Mouse (Mus musculus): ENCODE results near the gene Trhr2. TPM values are rescaled to one million over a fixed set of nuclear protein-coding genes. Genes with fewer than 3 reads are reported as not detected.
"Not testable (repeated sequence)": the region's sequence is repeated elsewhere in the genome, so short reads cannot be mapped to it uniquely, and the experiment has no call there.

Trhr2 gene
- polyA plus RNA-seq, 1 experiment, result 0.10 TPM

DNA sequence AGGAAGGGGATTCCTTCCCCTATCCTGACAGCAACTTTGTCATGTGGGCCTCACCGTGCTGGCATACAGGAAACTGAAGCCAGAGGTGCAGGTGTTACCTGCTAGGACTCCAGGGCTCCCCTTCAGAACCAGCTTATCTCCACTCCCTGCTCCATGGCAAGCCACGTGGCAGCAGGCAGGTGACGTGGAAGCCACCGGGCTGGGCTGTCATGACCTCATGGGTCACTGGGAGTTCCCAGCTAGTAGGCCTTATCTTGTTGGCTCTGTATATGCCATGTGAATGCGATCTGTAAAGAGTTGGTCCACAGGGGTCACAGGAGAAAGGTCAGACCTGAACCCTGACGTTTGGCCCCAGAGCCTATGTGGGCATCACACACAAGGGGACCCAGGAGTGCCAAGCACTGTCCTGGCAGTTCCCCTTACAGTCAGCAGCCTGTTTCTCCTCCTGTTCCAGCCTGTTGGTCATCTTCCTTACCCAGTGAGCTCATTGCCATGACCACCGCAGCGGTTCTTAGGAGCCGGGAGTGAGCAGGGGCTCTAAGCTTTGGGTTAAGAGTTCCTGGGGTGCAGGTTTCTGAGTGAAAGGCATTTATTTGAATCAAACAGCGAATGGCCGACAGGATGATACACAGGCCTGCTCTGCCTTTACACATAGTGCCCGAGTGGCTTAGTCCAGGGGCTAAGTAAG is 30.0 kb downstream of the Trhr2 start:
- peaks cover 12% of the 10 kb centered on the region for H3K4me1 ChIP-seq (ENCODE audit: control insufficient read depth, insufficient read depth, low read length)
- H3K27me3 ChIP-seq (ENCODE audit: control insufficient read depth, insufficient read depth, low read length), result no peaks in the 10 kb centered on the region
- H3K4me3 ChIP-seq (ENCODE audit: control insufficient read depth, low read depth, low read length), result no peak overlapping the region
- no peak overlapping the region for H3K27ac ChIP-seq (ENCODE audit: control insufficient read depth, insufficient read depth, low read depth, low read length)
- H3K36me3 ChIP-seq (ENCODE audit: control insufficient read depth, insufficient read depth, low read length), result no peaks in the 10 kb centered on the region
- TF ChIP-seq CTCF (IDR thresholded peaks at IDR 0.05; ENCODE audit: control insufficient read depth, insufficient read depth, insufficient replicate concordance, low read depth, low read length) (no peak), POLR2A (IDR thresholded peaks at IDR 0.05; ENCODE audit: control insufficient read depth, low read depth, low read length) (no peak)

GRCm38 (mm10) chr8:122329553-122330239 is 30.9 kb downstream of the Trhr2 start:
- Histone ChIP-seq H3K27me3 (ENCODE audit: control insufficient read depth, insufficient read depth, low read length) (no peaks in the 10 kb centered on the region), H3K27ac (ENCODE audit: control insufficient read depth, insufficient read depth, low read depth, low read length) (no peak overlapping the region), H3K36me3 (ENCODE audit: control insufficient read depth, insufficient read depth, low read length) (no peaks in the 10 kb centered on the region), H3K4me3 (ENCODE audit: control insufficient read depth, low read depth, low read length) (no peak overlapping the region), H3K4me1 (ENCODE audit: control insufficient read depth, insufficient read depth, low read length) (peaks cover 7% of the 10 kb centered on the region)
- TF ChIP-seq CTCF (IDR thresholded peaks at IDR 0.05; ENCODE audit: control insufficient read depth, insufficient read depth, insufficient replicate concordance, low read depth, low read length) (no peak), POLR2A (IDR thresholded peaks at IDR 0.05; ENCODE audit: control insufficient read depth, low read depth, low read length) (no peak)

DNA sequence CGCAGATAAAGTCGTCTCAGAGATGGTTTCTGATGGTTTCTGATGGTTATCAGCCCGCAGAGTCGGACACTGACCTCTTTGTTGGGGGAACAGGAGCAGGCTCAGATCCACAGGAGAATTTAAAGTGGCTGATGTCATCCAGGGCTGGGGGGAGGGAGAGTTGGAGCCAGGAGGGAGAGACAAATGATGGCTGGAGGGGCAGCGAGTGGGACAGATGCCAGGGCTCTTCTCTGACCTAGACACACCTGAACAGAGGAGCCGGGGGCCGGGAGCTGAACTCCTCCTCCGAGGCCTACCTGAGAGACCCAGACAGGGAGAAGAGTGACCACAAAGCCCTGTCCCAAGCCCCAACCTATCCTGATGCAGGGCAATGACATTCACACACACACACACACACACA is 31.5 kb downstream of the Trhr2 start:
- H3K27me3 ChIP-seq (ENCODE audit: control insufficient read depth, insufficient read depth, low read length), result no peaks in the 10 kb centered on the region
- peaks cover 13% of the 10 kb centered on the region for H3K4me1 ChIP-seq (ENCODE audit: control insufficient read depth, insufficient read depth, low read length)
- TF ChIP-seq CTCF (IDR thresholded peaks at IDR 0.05; ENCODE audit: control insufficient read depth, insufficient read depth, insufficient replicate concordance, low read depth, low read length) (no peak), POLR2A (IDR thresholded peaks at IDR 0.05; ENCODE audit: control insufficient read depth, low read depth, low read length) (no peak)
- no peak overlapping the region for H3K4me3 ChIP-seq (ENCODE audit: control insufficient read depth, low read depth, low read length)
- H3K36me3 ChIP-seq (ENCODE audit: control insufficient read depth, insufficient read depth, low read length), result no peaks in the 10 kb centered on the region
- no peak overlapping the region for H3K27ac ChIP-seq (ENCODE audit: control insufficient read depth, insufficient read depth, low read depth, low read length)

DNA sequence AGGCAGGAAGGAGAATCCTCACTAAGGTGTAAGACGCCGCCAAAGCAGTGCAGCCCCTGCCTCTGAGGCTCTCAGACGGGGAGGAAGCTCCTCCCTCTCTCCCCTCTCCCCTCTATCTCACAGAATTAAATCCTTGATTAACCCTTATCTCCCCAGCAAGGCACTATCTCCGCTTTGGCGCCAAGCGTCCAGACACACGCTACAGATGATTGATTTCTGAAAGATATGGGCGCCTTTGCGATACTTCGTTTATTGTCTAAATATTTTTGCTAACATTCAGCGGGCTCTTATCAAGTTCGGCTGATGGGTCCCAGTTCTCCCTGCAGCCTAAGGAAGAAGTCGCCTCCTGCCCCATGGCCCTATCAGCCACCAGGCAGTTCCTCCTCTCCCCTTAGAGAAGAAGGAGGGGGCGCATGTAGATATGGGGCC is 34.4 kb downstream of the Trhr2 start:
- Histone ChIP-seq H3K27ac (ENCODE audit: control insufficient read depth, insufficient read depth, low read depth, low read length) (no peak overlapping the region), H3K4me1 (ENCODE audit: control insufficient read depth, insufficient read depth, low read length) (peaks cover 13% of the 10 kb centered on the region), H3K4me3 (ENCODE audit: control insufficient read depth, low read depth, low read length) (no peak overlapping the region), H3K36me3 (ENCODE audit: control insufficient read depth, insufficient read depth, low read length) (no peaks in the 10 kb centered on the region), H3K27me3 (ENCODE audit: control insufficient read depth, insufficient read depth, low read length) (no peaks in the 10 kb centered on the region)
- TF ChIP-seq POLR2A (IDR thresholded peaks at IDR 0.05; ENCODE audit: control insufficient read depth, low read depth, low read length) (no peak), CTCF (IDR thresholded peaks at IDR 0.05; ENCODE audit: control insufficient read depth, insufficient read depth, insufficient replicate concordance, low read depth, low read length) (no peak)

GRCm38 (mm10) chr8:122325196-122325595 is 35.4 kb downstream of the Trhr2 start:
- no peaks in the 10 kb centered on the region for H3K36me3 ChIP-seq (ENCODE audit: control insufficient read depth, insufficient read depth, low read length)
- TF ChIP-seq CTCF (IDR thresholded peaks at IDR 0.05; ENCODE audit: control insufficient read depth, insufficient read depth, insufficient replicate concordance, low read depth, low read length) (no peak), POLR2A (IDR thresholded peaks at IDR 0.05; ENCODE audit: control insufficient read depth, low read depth, low read length) (no peak)
- H3K27me3 ChIP-seq (ENCODE audit: control insufficient read depth, insufficient read depth, low read length), result no peaks in the 10 kb centered on the region
- H3K27ac ChIP-seq (ENCODE audit: control insufficient read depth, insufficient read depth, low read depth, low read length), result no peak overlapping the region
- peaks cover 13% of the 10 kb centered on the region for H3K4me1 ChIP-seq (ENCODE audit: control insufficient read depth, insufficient read depth, low read length)
- H3K4me3 ChIP-seq (ENCODE audit: control insufficient read depth, low read depth, low read length), result no peak overlapping the region

DNA sequence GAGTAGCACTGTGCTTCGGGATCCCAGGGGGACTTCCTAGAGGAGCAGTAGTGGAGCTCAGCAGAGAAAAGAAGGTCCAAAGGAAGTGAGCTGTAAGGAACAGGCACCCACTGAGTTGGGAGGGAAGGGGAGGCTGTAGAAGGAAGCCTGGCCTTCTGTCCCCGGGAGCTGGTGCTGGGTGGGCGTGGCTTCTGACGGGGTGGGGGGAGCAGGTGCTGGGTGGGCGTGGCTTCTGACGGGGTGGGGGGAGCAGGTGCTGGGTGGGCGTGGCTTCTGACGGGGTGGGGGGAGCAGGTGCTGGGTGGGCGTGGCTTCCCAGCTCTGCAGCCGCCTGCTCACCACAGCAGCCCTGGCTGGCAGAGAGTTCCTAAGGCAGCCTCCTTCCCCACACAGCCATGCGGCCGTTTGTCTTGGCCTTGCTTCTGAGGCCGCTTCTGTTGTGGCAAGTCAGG is 36.6 kb downstream of the Trhr2 start:
- not testable (repeated sequence) for H3K27me3 ChIP-seq (ENCODE audit: control insufficient read depth, insufficient read depth, low read length); H3K36me3 ChIP-seq (ENCODE audit: control insufficient read depth, insufficient read depth, low read length); H3K27ac ChIP-seq (ENCODE audit: control insufficient read depth, insufficient read depth, low read depth, low read length); H3K4me3 ChIP-seq (ENCODE audit: control insufficient read depth, low read depth, low read length)
- H3K4me1 ChIP-seq (ENCODE audit: control insufficient read depth, insufficient read depth, low read length), result peaks cover 13% of the 10 kb centered on the region

GRCm38 (mm10) chr8:122322792-122323191 is 37.8 kb downstream of the Trhr2 start:
- Histone ChIP-seq H3K4me1 (ENCODE audit: control insufficient read depth, insufficient read depth, low read length) (peaks cover 13% of the 10 kb centered on the region), H3K27ac (ENCODE audit: control insufficient read depth, insufficient read depth, low read depth, low read length) (no peak overlapping the region), H3K4me3 (ENCODE audit: control insufficient read depth, low read depth, low read length) (no peak overlapping the region), H3K27me3 (ENCODE audit: control insufficient read depth, insufficient read depth, low read length) (no peaks in the 10 kb centered on the region), H3K36me3 (ENCODE audit: control insufficient read depth, insufficient read depth, low read length) (no peaks in the 10 kb centered on the region)
- TF ChIP-seq CTCF (IDR thresholded peaks at IDR 0.05; ENCODE audit: control insufficient read depth, insufficient read depth, insufficient replicate concordance, low read depth, low read length) (no peak), POLR2A (IDR thresholded peaks at IDR 0.05; ENCODE audit: control insufficient read depth, low read depth, low read length) (no peak)
